Mouse (Mus musculus): ENCODE measurements around the gene Ascc2.
A peak's percentile ranks its signal among the peaks of the same experiment; 100 is the strongest.

The Ascc2 gene

DNA sequence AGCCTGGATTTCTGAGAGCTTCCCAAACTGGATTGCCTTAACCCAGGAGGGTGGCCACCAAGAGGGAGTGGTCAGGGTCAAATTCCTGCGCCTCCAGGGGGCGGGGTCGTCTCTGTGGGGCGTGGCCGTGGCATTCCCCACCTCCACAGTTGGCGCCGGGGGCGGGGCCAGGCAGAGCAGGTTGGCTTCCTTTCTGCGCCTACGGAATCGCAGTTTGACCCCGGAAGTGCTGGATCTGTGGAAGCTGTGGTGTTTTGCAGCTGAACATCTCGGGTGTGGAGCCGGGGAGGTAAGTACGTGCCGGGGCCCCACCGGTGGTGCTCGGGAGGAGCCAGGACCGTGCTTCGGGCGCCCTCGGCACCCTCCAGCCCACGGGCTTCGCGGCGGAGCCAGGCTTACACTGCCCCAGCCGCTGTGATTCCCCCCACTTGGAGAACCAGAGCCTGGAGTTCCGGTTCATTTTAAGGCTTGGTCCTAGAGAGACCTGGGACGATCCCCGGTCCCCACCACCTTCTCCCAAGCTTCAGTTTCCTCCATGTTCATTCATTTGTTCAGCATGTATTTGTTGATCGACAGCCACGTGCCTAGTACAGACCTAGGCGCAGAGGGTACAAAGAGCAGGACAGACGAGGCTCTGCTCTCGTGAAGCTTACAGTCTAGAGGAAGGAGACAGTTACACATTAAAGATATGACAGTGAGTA is at the start of gene Ascc2:
Gene Ascc2, plus strand, starts transcription at position 214 of the 701 bp plus-strand sequence.
- peak; percentile 91 to 92 for DNase-seq (ENCODE audit: low spot score in 2 of 2)

DNA sequence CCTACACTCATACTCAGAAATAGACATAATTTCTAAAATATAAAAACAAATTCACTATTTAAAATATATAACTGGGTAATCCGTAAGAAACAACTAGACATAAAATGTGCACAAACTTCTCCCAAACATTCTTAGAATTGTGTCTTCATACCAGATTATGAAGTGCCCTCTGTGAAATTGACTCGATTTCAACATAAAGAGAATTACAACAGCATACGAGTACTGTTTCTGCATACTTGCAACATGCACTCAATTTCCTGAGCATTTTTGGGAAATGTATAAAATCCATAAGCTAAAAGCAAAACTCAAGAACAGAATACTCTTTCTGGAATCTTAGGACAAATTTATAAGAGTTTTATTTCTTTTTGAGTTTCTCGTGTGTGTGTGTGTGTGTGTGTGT is 45.7 kb upstream of the Ascc2 start:
- no peak for DNase-seq (ENCODE audit: low spot score in 2 of 2)

DNA sequence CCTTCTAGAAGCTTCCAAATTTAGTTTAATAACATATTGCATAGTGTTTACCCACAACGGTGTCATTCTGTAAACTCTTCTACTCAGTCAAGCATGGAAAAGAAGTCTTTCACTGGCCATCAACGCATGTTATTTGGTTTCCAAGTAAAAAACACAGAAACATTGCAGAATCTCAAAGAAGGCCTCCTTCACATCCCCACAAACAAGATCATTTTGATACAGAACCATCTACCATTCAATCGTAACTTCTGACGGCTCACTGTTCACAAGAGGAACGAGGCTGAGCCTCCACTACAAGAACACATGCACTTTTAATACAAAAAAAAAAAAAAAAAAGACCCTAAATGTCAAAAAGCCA is 44.1 kb upstream of the Ascc2 start:
- DNase-seq (ENCODE audit: low spot score in 2 of 2) = no peak

GRCm38 (mm10) chr11:4593849-4594607 is 43.5 kb upstream of the Ascc2 start:
- peak; percentile 36 to 48 for DNase-seq (ENCODE audit: low spot score in 2 of 2)

DNA sequence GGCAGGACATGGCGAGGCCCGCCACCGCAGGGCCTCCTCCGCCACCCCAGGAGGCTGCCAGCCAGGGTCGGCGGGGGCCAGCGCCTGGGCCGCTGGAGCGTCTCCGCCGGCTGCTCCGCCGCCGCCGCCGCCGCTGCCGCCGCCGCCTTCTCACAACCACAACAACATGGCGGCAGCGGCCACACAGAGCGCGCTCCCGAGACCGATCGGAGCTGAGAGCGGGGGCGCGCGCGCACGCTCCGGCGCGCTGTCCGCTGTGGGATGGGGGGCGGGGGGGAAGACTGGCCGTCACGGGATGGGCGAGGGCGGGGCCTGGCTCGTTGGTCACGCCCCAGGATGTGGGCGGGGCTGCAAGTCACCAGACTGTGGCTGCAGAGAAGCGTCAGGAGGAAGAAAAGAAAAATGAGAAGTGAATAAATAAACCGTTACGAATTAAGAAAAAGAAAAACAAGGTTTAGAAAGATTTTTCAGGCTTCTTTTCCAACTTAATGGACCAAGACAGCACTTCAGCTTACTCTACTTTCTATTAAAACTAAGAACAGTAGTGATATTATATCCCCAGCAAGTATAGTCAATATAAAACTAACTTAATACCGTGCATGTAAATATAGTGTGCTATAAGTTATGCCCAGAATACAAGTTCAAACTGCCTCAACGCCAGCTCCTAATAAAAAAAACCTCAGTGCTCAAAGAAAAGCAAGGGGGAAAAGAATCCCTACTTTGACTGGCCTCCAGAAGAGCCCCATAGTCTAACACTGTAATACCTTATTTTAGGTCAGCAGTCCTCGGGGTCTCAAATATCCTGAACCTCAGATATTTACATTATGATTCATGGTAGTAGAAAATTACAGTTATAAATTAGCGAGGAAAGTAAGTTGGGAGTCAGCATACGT is 42.7 kb upstream of the Ascc2 start, which contains the start of gene Mtmr3:
Gene Mtmr3, minus strand, starts transcription at position 256 of the 893 bp plus-strand sequence.
- DNase-seq (ENCODE audit: low spot score in 2 of 2) = peak; percentile 94 to 95

- DNase-seq (ENCODE audit: low spot score in 2 of 2) = no peak
Measured at GRCm38 (mm10) chr11:4598411-4598810, 39.1 kb upstream of the Ascc2 start.

- no peak for DNase-seq (ENCODE audit: low spot score in 2 of 2)
Measured at GRCm38 (mm10) chr11:4599916-4600315, 37.6 kb upstream of the Ascc2 start.

DNA sequence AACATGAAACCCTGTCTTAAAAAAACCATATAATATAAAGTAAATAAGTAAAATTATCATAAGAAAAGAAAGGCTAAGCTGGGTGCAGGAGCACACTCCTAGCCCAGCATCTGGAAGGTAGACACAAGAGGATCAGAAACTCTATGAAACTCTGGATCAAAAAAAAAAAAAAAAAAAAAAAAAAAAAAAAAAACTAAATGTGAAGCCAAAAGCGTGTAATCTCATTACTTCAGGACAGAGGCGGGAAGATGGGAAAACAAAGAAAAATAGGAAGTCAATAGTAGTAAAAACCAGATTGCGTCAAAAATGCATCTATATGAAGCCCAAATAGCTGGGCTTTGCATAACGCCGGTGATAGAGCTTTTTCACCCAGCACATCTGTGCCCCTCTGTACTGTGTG is 35.7 kb upstream of the Ascc2 start:
- no peak for DNase-seq (ENCODE audit: low spot score in 2 of 2)

DNA sequence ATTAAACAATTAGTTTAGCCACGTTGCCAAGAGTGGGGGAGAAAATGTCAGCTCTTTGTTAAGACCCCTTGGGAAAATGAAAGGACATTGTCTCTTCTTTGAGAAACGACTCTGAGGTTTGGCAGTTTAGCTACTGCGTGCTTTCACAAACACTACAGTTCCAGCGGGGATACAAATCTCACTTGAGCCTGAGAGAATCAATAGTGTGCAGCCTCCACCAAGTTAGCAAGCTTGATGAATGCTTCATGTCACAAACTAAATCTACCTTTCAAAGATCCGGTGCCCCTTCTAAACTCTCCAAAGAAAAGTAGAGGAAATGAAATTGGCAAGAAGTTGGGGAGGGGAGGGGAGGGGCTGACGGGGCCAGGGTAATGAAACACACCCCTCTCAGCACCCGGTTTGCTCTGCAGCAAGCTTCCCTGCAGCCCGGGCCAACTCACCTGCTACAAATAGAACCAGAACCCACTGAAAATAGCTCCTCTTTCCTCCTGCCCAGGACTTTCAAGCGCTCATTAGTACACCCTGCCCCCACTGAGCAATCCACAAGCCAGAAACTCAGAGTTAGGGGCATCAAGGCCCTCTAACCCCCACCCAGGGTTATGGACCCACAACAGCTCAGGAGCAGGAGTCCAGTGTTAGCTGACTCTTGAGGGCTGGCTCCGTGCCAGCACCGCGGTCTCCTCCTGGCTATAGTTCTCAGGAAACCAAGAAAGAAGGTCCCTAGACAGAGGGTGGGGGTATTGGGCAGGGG is 34.7 kb upstream of the Ascc2 start:
- DNase-seq (ENCODE audit: low spot score in 2 of 2) = peak in 1 of 2 experiments; percentile 30

GRCm38 (mm10) chr11:4604441-4604840 is 33.1 kb upstream of the Ascc2 start:
- no peak for DNase-seq (ENCODE audit: low spot score in 2 of 2)

- no peak for DNase-seq (ENCODE audit: low spot score in 2 of 2)
Measured at GRCm38 (mm10) chr11:4605414-4605813, 32.1 kb upstream of the Ascc2 start.

- DNase-seq (ENCODE audit: low spot score in 2 of 2) = no peak
Measured at GRCm38 (mm10) chr11:4606541-4606940, 31.0 kb upstream of the Ascc2 start.

DNA sequence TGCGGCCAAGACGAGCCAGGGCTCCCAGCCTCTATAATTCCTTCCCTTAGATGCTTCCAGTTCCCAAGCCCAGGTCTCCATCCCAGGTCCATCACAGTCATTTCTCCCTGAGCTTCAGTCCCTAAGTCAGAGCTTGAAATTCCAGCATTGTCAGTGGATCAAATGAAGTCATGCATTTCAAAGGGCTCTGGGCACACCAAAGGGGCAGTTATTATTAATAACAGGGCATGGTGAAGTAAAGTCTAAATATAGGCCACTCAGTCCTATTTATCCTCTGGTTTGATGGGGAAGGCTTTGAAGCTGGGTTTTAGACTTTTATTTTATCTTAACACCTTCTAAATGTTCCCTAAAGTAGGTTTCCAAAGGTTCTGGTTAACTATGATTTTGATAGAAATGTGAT is 25.6 kb upstream of the Ascc2 start:
- no peak for DNase-seq (ENCODE audit: low spot score in 2 of 2)

DNA sequence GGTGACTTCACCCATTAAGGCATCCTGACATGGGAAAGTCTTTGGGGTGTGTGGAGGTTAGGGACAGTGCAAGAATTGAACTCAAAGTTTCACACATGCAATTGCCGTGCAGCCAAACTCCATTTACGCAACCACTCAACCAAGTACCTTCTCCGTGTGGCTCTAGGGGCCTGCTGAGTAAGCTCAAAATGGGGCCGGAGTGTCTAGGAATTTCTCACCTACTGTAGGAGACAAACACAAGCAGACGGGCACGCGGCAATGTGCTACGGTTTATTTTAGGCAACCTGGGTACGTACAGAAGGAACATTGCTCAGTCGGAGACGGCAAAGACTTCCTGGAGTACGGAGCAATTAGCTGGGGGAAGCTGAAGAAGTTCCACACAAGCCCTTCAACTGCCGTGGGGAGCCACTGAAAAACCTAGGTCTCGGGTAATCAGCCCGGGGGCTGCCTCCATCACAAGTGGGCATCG is 17.5 kb upstream of the Ascc2 start, which contains the start of gene Gm11032:
Gene Gm11032, plus strand, starts transcription at position 51 of the 469 bp plus-strand sequence.
- peak; percentile 44 to 54 for DNase-seq (ENCODE audit: low spot score in 2 of 2)

DNA sequence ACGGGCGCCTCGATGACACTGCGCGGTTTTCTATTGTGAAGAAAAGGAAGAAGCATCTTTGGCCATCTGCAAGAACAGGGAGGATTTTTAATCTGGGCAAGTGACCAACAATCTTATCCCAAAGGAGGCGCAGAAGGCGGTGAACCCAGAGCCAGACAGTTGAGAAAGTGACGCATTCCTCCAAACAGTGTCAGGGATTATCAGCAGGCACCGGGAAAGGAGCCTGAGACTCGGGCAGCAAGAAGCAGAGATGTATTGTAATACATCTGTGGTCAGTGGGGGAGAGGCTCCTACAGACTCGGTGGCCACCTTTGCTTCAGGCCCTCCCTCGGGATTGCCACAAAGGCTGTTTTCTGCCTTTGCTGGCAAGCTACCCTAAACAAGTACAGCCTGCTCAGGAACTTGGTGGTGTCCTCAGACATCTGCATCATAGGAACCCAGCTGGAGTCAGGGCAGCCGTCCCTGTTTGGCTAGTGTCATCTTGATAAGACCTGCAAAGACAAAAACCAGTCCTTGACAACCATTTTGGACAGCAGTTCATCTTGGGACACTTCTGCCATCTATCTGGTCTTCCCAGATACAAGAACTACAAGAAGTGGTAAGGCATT is 16.9 kb upstream of the Ascc2 start:
- no peak for DNase-seq (ENCODE audit: low spot score in 2 of 2)

DNA sequence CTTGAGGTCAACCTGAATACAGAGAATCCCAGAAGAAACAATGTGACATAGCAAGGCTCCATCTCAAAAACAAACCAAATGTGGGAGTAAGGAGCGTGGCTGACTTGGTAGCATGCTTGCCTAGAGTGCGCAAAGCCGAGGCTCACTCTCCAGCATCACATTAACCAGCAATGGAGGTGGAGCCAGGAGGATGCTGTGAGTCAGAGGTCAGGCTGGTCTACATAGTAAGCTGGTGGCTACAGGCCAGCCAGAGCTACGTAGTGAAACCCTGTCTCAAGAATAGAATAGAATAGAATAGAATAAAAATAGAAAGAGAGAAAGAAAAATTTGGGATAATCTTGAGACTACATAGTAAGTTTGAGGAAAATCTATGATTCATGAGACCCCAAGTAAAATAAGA is 15.7 kb upstream of the Ascc2 start:
- DNase-seq (ENCODE audit: low spot score in 2 of 2) = no peak

DNA sequence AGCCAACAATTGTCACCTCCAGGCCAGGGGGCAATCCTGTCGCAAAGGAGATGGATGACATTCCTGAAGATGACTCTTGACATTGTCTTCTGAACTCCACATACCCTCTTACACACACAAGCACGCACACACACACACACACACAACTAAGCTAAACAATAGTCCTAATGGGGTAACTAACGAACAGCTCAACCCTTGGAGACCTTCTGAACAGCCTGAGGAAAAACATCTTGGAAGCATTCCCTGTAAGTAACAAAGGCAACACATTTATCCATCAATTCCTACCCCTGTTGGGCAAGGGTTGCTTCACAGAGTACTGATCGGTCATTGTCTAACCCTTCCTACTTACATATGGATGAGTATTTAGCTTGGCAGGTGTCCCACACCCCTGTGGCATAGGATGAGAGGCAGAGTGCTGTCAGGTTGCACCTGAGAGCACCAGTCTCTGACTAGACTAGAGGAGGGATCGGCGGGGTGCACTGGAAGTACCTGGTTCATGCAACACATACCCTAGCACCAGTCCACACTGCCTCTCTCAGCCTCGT is 15.0 kb upstream of the Ascc2 start:
- DNase-seq (ENCODE audit: low spot score in 2 of 2) = no peak

- no peak for DNase-seq (ENCODE audit: low spot score in 2 of 2)
Measured at GRCm38 (mm10) chr11:4622997-4623396, 14.6 kb upstream of the Ascc2 start.

- no peak for DNase-seq (ENCODE audit: low spot score in 2 of 2)
Measured at GRCm38 (mm10) chr11:4625931-4626330, 11.6 kb upstream of the Ascc2 start.

DNA sequence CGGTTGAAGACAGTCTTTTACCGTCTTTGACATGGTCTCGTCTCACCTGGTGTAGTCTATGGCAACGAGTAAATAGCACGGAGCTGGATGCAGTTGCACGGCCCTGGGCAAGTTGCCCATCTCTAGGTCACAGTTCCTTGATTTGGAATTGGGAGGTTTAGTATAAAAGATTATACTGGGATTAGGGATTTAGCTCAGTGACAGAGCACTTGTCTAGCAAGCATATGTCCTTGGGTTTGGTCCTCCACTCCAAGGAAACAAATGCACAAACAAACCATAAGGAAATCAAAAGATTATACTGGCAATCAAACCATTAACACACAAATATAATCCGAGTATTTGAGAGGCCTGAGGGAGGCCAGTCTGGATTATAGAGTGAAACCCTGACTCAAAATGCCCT is 9.9 kb upstream of the Ascc2 start:
- no peak for DNase-seq (ENCODE audit: low spot score in 2 of 2)

GRCm38 (mm10) chr11:4629861-4630280 is 7.7 kb upstream of the Ascc2 start:
- no peak for DNase-seq (ENCODE audit: low spot score in 2 of 2)
